Mouse (Mus musculus): ENCODE results near the gene Pdgfb.

The Pdgfb gene

GRCm38 (mm10) chr15:80009421-80010181, 5.2 kb downstream of the Pdgfb start:
- DNase-seq (ENCODE audit: inconsistent ontology term) = no peak

GRCm38 (mm10) chr15:80008461-80008860, 6.3 kb downstream of the Pdgfb start:
- DNase-seq (ENCODE audit: inconsistent ontology term) = no peak

GRCm38 (mm10) chr15:80006156-80006555, 8.6 kb downstream of the Pdgfb start:
- DNase-seq (ENCODE audit: inconsistent ontology term) = no peak

GRCm38 (mm10) chr15:80005436-80005835, 9.3 kb downstream of the Pdgfb start:
- DNase-seq (ENCODE audit: inconsistent ontology term) = no peak

GRCm38 (mm10) chr15:80004644-80005340, 10.0 kb downstream of the Pdgfb start:
- peak; percentile 57 for DNase-seq (ENCODE audit: inconsistent ontology term)

- peak; percentile 38 for DNase-seq (ENCODE audit: inconsistent ontology term)
Measured at GRCm38 (mm10) chr15:80003581-80003980, 11.2 kb downstream of the Pdgfb start.

- DNase-seq (ENCODE audit: inconsistent ontology term) = no peak
Measured at GRCm38 (mm10) chr15:80001601-80002000, 13.2 kb downstream of the Pdgfb start.

GRCm38 (mm10) chr15:80000694-80001093, 14.1 kb downstream of the Pdgfb start:
- no peak for DNase-seq (ENCODE audit: inconsistent ontology term)

GRCm38 (mm10) chr15:79997988-79998387, 16.8 kb downstream of the Pdgfb start:
- DNase-seq (ENCODE audit: inconsistent ontology term) = no peak

- no peak for DNase-seq (ENCODE audit: inconsistent ontology term)
Measured at GRCm38 (mm10) chr15:79996781-79997180, 18.0 kb downstream of the Pdgfb start.

GRCm38 (mm10) chr15:79995552-79995951, 19.2 kb downstream of the Pdgfb start:
- no peak for DNase-seq (ENCODE audit: inconsistent ontology term)

- DNase-seq (ENCODE audit: inconsistent ontology term) = no peak
Measured at GRCm38 (mm10) chr15:79994566-79994965, 20.2 kb downstream of the Pdgfb start.

GRCm38 (mm10) chr15:79986182-79986581, 28.6 kb downstream of the Pdgfb start:
- no peak for DNase-seq (ENCODE audit: inconsistent ontology term)

GRCm38 (mm10) chr15:79985471-79985870, 29.3 kb downstream of the Pdgfb start:
- no peak for DNase-seq (ENCODE audit: inconsistent ontology term)

- no peak for DNase-seq (ENCODE audit: inconsistent ontology term)
Measured at GRCm38 (mm10) chr15:79984152-79984551, 30.6 kb downstream of the Pdgfb start.

GRCm38 (mm10) chr15:79980716-79981115, 34.1 kb downstream of the Pdgfb start:
- no peak for DNase-seq (ENCODE audit: inconsistent ontology term)

- no peak for DNase-seq (ENCODE audit: inconsistent ontology term)
Measured at GRCm38 (mm10) chr15:79972186-79972585, 42.6 kb downstream of the Pdgfb start.

- no peak for DNase-seq (ENCODE audit: inconsistent ontology term)
Measured at GRCm38 (mm10) chr15:79970940-79971339, 43.8 kb downstream of the Pdgfb start, which contains the start of gene Cbx7. Gene Cbx7, minus strand, starts transcription at chr15:79971119.

GRCm38 (mm10) chr15:79970491-79970890, 44.3 kb downstream of the Pdgfb start:
- DNase-seq (ENCODE audit: inconsistent ontology term) = no peak

GRCm38 (mm10) chr15:79967346-79967745, 47.4 kb downstream of the Pdgfb start:
- no peak for DNase-seq (ENCODE audit: inconsistent ontology term)

- DNase-seq (ENCODE audit: inconsistent ontology term) = no peak
Measured at GRCm38 (mm10) chr15:79964376-79964775, 50.4 kb downstream of the Pdgfb start.

GRCm38 (mm10) chr15:79962661-79963060, 52.1 kb downstream of the Pdgfb start:
- DNase-seq (ENCODE audit: inconsistent ontology term) = no peak

- peak; percentile 56 for DNase-seq (ENCODE audit: inconsistent ontology term)
Measured at GRCm38 (mm10) chr15:79961366-79961921, 53.3 kb downstream of the Pdgfb start.

Measured in Muller cell, postnatal 12 days (primary cell).